19 mouse cellular contexts compared by ENCODE assay signal in genomic region chr9:31353518-31353917, GRCm38 (mm10).
"Had no signal": no experiment of that assay in that cellular context is flagged by ENCODE, and none has a peak within 500 bp of the region (broad histone marks: within the 10 kb centered on the region; RNA-seq: fewer than 3 reads in every experiment).

No protein-coding gene starts in this region.

- H3K9ac ChIP-seq: lung, embryonic 15.5 days; midbrain, embryonic 13.5 days; midbrain, embryonic 15.5 days; neural tube, embryonic 12.5 days had no signal

- DNase-seq: lung, adult 2 months; lung, postnatal 14 days; lung, postnatal 36 days; retina, postnatal 1 day; right cerebral cortex, adult 18-20 months; right cerebral cortex, postnatal 25 days; right cerebral cortex, postnatal 4 days; spleen, adult 18-20 months; thymus, adult 18-20 months; thymus, postnatal 14 days; thymus, postnatal 36 days had no signal

- H3K4me2 ChIP-seq: lung, embryonic 15.5 days; midbrain, embryonic 11.5 days; midbrain, embryonic 13.5 days; midbrain, embryonic 15.5 days; neural tube, embryonic 12.5 days had no signal

- H3K4me1 ChIP-seq: lung, embryonic 15.5 days; midbrain, embryonic 13.5 days; midbrain, embryonic 15.5 days; neural tube, embryonic 12.5 days had no signal

- ATAC-seq: lung, postnatal 0 days; midbrain, embryonic 13.5 days; midbrain, embryonic 15.5 days had no signal

- H3K9me3 ChIP-seq: lung, embryonic 15.5 days; megakaryocyte, embryonic 14.5 days; midbrain, embryonic 13.5 days; midbrain, embryonic 15.5 days; neural tube, embryonic 12.5 days had no signal

- H3K4me3 ChIP-seq: lung, embryonic 15.5 days; megakaryocyte, embryonic 14.5 days; midbrain, embryonic 13.5 days; midbrain, embryonic 15.5 days; neural tube, embryonic 12.5 days had no signal

- H3K27me3 ChIP-seq: lung, embryonic 15.5 days; megakaryocyte, embryonic 14.5 days; midbrain, embryonic 13.5 days; midbrain, embryonic 15.5 days; neural tube, embryonic 12.5 days had no signal

- H3K27ac ChIP-seq: lung, embryonic 15.5 days; macrophage; midbrain, embryonic 13.5 days; midbrain, embryonic 15.5 days; neural tube, embryonic 12.5 days had no signal
